Mouse (Mus musculus): ENCODE results near the gene Olfr678.
"Not testable (repeated sequence)": the region's sequence is repeated elsewhere in the genome, so short reads cannot be mapped to it uniquely, and the experiment has no call there.

Gene Olfr678

DNA sequence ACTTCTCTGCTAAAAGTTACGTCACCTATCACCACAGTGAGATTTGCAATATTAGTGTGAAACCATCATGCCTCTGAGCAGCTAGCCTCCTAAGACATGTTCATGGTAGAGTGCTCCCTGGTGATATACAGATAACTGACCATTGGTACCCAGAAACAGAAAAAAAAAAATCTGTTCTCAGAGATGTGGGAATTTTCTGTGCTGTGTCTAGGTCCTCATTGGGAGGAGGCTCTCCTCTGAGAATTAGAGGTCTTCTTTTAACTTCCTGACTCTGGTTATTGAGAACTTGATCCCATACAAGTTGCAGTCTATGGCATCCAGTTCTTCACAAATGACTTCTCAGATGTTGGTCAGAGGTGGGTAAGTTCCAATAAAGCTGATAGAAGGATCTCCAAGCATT is at the start of gene Olfr678:
TSS of gene Olfr678 (plus strand) at position 301 of the 400 bp plus-strand sequence.
- in situ Hi-C loops (cut with MboI, MseI) = no loop called here

DNA sequence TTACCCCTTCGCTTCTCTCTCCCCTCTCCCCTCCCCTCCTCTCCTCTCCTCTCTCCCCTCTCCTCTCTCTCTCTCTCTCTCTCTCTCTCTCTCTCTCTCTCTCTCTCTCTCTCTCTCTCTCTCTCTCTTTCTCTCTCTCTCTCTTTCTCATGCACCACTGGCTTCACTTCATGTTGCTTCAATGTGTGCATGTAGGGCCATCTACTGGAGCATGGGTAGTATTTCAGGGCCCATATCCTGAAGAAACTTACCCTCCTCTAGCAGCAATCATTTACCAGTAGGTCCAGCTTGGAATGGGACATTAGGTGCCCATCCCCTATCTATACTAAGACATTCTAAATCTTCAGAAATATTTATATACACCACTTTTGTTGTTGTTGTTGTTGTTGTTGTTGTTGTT is 41.7 kb upstream of the Olfr678 start:
- in situ Hi-C loops (cut with MboI, MseI) = no loop called here

DNA sequence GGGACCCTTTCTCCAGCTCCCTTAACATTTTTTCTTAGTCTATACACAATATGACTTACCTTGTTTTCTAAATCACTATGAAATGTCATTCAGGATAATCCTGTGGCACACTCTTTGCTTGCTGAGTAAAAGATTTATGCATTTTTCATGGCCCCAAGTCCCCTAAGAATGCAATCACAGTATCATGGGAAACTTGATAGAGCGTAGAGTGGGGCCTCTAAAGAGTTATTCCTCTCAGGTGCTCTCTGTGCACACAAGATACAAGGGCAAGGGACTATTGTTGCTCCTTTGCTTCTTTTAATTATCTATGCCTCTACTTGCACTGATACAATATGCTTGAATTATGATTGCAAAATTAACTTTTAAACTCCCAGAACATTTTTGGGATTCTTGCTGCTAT is 35.9 kb upstream of the Olfr678 start, which contains the start of gene Olfr675:
TSS of gene Olfr675 (minus strand) at position 101 of the 400 bp plus-strand sequence.
- in situ Hi-C loops (cut with MboI, MseI) = no loop called here

DNA sequence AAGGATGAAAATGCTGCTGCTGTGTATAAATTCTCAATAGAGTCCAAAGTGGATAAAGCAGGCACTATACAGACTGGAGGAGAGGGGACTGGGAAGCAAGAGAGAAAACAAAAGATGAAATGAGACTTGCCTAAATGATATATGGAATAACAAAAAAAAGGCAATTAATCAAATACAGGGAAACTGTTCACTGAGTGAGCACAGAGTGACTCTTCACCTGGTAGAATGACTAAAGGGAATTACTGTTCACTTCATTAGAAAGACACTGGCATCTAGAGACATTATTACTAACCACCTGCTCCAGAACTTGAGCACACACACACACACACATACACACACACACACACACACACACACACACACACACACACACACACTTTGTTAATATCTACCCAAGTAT is 31.9 kb upstream of the Olfr678 start, which contains the start of gene Olfr676:
TSS of gene Olfr676 (plus strand) at position 301 of the 400 bp plus-strand sequence.
- in situ Hi-C loops (cut with MboI, MseI) = no loop called here

DNA sequence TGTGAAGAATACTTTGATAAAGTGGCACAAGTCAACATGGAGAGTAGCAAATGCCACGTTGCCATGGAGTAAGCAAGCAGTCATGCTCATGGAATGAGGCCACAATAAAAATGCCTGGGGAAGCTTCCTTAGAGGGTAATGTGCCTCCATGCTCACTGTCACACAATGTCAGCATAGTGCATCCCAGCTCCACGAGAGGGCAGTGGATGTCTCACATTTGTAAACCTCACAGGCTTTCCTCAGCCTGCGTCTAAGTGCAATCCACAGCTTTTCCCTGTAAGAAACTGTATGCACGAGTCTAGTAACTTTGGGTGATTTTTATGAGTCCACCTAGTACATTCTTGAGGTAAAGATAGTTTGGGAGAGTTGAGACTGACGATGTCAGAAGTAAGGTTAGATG is 30.4 kb upstream of the Olfr678 start:
- in situ Hi-C loops (cut with MboI, MseI) = not testable (repeated sequence)

DNA sequence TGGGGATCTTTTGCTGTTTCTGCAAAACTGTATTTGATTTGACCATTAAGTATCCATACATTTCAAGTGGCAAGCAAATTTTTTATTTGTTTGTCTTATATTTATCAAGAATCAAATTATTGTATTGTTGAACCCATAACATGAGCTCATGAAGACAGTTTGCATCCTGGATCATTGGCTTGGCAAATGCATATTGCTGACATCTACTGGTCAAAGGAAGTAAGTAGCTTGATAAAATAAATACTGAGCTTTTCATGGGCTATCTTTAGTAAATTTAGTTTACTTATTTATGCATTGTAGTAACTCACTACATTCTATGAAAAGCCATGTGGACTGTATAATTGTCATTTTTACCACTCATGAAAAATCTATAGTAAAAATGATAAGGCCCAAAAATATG is 5.3 kb upstream of the Olfr678 start:
- in situ Hi-C loops (cut with MboI, MseI) = no loop called here

DNA sequence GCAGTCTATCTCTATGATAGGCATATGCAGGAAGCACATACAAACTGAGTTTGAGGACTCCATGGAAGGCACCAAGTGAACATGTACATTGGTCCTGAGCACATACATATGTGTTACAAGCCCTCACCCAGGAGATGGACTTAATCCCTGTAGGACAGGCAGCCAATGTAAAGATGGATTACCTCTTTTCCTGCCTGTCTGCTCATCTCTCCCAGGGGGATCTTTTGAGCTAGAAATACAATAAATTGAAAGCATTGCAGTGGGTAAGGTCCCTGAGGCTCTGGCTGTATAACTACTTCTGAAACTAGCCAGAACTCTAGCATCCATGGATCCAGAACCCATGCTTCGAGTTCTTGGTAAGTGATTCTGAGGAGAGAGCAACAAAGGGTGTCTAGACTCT is 16.6 kb downstream of the Olfr678 start, which contains the start of gene Olfr679:
TSS of gene Olfr679 (plus strand) at position 301 of the 400 bp plus-strand sequence.
- in situ Hi-C loops (cut with MboI, MseI) = no loop called here

DNA sequence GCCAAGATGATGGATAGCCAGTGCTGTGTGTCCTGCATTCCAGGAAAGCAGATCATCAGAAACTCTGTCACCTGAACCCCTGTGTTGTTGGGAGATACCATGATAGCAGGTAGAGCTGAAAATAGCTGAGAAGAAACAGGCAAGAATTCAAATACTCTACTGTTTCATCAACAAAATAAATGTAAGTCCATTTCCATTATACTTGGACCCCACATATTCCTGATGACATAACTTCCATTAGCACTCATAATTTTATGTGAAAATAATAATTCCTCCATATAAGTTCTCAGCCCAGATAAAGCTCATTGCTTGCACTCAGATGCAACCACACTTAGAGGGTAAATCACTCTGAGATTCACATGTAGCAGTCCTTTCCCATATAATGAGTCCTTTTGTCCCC is 28.4 kb downstream of the Olfr678 start, which contains the start of gene Olfr680-ps1:
TSS of gene Olfr680-ps1 (minus strand) at position 101 of the 400 bp plus-strand sequence.
- in situ Hi-C loops (cut with MboI, MseI) = not testable (repeated sequence)

DNA sequence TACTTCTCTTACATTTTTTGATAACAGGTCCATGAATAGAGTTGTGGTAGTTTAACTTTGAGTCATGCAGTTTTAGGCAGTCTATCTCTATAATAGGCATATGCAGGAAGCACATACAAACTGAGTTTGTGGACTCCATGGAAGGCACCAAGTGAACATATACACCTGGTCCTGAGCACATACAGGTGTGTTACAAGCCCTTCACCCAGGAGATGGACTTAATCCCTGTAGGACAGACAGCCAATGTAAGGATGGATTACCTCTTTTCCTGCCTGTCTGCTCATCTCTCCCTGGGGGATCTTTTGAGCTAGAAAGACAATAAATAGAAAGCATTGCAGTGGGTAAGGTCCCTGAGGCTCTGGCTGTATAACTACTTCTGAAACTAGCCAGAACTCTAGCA is 52.3 kb downstream of the Olfr678 start, which contains the start of gene Olfr681:
TSS of gene Olfr681 (plus strand) at position 301 of the 400 bp plus-strand sequence.
- in situ Hi-C loops (cut with MboI, MseI) = no loop called here

Data from regulatory T cell (primary cell).